Mouse (Mus musculus) urinary bladder, adult 2 months (tissue): ENCODE results near the gene Ddb1. TPM values are rescaled to one million over a fixed set of nuclear protein-coding genes. Genes with fewer than 3 reads are reported as not detected.

Source experiments
- DNase-seq: peaks from one replicate; pipeline ENCODE4 v3.0.0; 2022; ENCODE audit warnings: low spot score
- polyA plus RNA-seq: library from polyadenylated mRNA; depleted of rRNA; stranded (reverse); fragments of >200 nt; gene quantifications from 2 replicates; pipeline ENCODE4 v1.2.3, GENCODE M21; 2012; rRNA removed

Ddb1 gene
- polyA plus RNA-seq, 1 experiment = 149 TPM

DNA sequence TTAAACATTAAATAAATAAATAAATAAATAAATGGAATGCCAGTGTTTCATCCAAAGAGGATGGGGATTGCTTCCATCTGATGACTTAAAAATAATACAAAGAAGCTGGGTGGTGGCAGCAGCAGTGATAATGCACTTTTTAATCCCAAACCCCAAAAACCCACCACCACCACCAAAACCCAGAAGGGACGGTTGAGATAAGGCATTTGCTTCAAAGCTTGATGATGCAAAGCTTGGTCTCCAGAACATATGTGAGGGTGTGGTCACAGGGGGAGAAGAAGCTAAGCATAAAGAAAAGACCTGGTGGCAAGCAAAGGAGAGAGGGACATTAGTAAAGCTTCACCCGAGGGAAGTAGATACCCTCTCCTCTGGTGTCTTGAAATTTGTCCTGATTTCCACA is 56.8 kb downstream of the Ddb1 start:
- no peak for DNase-seq

DNA sequence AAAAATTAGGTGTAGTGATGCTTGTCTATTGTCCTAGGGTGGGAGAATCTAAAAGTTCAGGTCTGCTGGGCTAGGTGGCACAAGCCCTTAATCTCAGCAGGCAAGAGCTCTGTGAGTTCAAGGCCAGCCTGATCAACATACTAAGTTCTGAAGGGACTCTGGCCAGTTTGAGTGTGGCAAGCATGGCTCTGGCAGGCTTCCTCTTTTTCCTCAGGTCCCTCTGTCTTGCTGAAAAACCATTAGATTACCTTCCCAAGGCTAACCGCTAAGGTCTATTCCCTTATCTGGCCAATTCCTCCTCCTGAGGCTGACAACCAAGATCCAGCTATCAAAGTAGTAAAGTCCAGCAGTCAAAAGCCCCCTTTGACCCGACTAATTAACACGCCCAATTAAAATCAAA is 57.5 kb downstream of the Ddb1 start:
- no peak for DNase-seq

DNA sequence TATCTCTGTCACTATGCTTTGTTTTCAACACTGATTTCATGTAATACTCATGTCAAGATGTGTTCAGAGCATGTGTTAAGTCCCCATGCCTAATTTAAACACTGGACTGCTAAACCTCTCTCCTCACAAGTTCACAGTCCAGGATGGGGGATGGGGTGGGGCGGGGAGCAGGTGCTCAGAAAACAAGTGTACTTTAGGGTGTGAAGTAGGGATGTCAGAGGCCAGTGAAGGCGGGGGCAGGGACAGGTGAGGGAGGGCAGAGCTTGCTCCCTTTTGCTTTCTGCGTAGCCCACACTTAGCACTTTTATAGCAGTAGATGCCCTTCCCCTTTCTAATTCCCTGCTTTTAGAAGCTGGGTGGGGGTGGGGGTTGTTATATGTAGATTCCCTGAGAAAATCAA is 60.0 kb downstream of the Ddb1 start:
- no peak for DNase-seq

DNA sequence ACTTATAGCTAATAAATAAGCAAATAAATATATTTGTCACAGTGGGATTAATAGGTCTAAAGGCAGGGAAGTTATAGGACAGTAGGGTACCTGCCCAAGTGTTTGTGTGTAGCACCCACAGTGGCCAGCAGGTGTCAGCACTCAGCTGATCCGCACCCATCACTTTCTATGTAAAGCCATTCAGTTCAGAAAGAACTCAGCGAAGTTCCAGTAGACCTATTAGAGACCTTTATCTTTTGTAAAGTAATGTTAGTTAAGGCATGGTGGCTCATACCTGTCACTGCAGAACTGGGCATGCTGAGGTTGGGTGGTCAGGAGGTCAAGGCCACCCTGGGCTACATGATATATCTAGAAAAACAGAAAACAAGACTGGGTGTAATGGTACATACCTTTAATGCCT is 60.4 kb downstream of the Ddb1 start:
- DNase-seq = no peak

DNA sequence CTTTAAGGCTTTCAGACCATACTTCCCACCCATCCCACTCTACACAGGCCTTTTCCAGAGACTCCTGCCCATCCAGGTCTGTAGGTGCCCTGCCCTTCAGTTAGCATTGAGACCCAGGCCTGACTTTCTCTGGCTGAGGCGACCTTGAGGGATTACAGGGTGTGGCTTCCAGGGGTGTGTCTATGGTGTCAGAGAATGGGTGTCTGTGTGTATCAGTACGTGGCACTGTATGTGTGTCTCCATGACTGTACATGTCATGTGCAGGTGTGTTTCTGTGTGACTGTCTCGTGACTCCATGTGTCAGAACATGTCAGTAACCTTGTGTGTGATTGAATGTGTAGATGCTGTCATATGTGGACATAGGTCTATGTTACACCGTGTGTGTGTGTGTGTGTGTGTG is 66.2 kb downstream of the Ddb1 start:
- no peak for DNase-seq

DNA sequence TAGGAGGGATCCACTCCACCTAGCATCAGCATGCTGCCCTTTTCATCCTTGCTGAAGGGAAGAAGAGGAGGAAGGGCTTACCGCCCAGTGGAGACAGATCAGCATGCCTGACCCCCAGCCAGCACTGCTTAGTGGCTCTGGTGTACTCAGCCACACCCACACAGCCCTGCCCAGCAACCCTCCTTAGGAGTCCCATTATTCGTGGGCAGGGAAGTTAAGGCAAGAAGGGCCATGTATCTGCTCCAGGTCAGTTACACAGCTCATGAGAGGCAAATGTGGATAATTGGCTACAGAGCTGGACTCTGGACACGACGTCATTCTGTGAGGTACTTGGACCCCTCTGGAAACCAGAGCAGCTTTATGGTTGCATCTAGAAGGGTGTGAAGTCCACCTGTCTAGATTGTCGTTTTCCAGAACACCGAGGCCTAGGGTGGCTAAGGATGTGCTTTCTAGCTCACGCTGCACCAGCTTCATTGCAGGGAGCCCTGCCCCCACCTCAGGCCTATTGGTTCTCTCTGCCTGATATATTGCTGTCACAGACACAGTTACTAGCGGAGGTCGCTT is 66.8 kb downstream of the Ddb1 start:
- DNase-seq = no peak

DNA sequence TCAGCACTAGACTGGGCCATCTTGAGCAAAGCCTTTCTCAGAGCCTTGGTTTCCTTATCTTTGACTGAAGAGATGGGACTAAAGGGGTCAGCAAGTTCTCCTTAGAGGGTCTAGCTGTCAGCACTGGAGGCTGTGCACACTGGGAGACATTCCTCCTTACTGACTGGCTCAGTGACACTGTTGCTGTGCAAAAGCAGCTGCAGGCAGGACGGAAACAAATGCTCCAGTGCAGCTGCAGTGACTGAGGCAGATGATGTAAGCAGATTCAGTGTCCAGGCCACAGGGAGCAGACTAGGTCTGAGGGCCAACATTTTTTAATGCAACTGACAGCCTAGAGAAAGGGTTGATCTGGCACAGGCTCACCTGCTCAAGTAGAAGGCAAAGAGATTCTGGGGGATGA is 68.1 kb downstream of the Ddb1 start:
- DNase-seq = no peak

DNA sequence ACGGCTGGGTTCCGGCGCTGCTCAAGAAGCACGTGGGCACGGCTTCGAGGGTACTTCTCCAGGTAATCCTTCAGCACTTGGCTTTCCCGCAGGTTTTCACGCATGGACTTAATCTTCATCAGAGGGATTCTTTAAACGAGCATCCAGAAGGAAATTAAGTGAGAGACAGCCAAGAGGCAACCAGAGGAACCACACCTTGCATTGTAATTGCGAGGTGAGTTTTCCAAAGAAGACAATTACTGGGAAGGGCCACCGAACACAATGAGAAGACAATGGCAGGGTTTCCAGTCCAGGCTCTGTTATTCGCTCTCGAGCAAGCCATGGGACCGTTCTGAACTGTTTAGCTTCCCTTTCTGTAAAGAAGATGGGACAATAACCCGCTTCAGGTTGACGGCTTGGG is 71.5 kb downstream of the Ddb1 start:
- DNase-seq = no peak

DNA sequence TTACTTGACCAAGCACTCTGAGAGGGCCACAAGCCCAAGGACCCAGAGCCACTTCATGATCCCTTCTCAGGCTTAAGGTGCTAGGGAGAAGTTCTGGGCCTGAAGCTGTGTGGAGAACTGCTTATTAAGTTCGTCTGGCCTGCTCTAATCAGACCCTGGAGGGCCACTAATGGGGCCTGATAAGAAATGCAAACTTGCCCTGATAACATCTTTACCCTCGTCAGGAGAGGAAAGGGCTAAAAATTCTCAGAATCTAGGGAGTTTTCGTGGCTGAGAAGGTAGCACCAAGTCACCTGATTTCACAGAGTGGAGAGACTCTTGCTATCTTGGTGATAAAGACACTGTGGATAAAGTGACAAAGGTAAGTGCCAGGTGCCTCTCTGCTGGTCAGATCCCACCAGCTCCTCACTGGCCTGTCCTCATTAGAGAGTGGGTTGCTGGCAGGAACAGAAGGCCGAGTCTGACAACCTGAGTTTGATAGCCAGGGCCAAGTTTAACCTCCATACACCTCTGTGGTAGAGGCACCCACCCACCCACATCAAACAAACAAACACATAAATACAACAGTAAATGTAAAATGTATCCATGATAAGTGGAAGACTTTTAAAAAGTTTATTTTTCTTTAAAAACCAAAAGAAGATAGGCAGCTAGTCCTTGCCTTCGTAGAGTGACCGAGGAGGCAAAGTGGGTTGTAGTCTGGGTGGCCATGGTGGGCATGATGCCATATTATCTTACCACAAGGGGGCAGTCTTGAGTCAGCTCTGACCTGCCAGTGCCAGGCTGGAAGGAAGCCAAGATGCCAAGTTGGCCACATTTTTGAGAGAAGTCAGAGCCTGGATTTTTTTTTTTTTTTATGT is 73.0 kb downstream of the Ddb1 start, which contains the start of gene Pga5:
Pga5 (minus strand) TSS at position 157 of the 857 bp plus-strand sequence.
- DNase-seq = peak; percentile 58

DNA sequence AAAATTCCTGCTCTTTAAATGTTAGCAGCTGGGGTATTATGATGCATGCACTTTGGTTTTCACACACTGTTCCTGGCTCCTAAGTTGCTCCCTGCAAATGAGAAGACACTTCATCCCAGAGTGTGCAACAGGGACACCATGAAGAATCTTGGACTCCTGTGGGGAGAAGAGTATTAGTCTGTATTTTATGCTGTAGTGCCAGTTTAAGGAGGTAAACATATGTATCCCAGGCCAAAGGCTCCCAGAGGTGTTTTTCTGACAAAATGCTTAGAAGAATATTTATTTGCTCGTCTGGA is 73.6 kb downstream of the Ddb1 start:
- no peak for DNase-seq

Other genes starting within 250 kb of the Ddb1 start
- gene Syt7, start 216.2 kb upstream of the Ddb1 start, polyA plus RNA-seq = 1.2 TPM in 2 replicates
- gene Lrrc10b, start 147.9 kb upstream of the Ddb1 start, polyA plus RNA-seq = 2.9 and 3.3 TPM in 2 replicates
- 0.26 and 0.44 TPM in 2 replicates for gene Ppp1r32, start 122.4 kb upstream of the Ddb1 start, polyA plus RNA-seq
- 61.3 and 68.7 TPM in 2 replicates for gene Cpsf7, start 80.1 kb upstream of the Ddb1 start, polyA plus RNA-seq
- gene Sdhaf2, start 79.2 kb upstream of the Ddb1 start, polyA plus RNA-seq = 50.8 and 52.0 TPM in 2 replicates
- 25.0 and 35.7 TPM in 2 replicates for gene Tmem216, start 49.1 kb upstream of the Ddb1 start, polyA plus RNA-seq
- 30.8 and 35.8 TPM in 2 replicates for gene Cyb561a3, start 28.2 kb upstream of the Ddb1 start, polyA plus RNA-seq
- gene Tmem138, start 28.0 kb upstream of the Ddb1 start, polyA plus RNA-seq = 15.8 and 19.2 TPM in 2 replicates
- 11.1 and 11.9 TPM in 2 replicates for gene Tkfc, start 327 bp downstream of the Ddb1 start, polyA plus RNA-seq
- 0.07 and 0.12 TPM in 2 replicates for gene Vwce, start 28.9 kb downstream of the Ddb1 start, polyA plus RNA-seq
- gene Pga5, start 72.7 kb downstream of the Ddb1 start, polyA plus RNA-seq = 0.08 TPM in 1 of 2 replicates, not detected in the other
- 14.5 and 17.5 TPM in 2 replicates for gene Vps37c, start 83.4 kb downstream of the Ddb1 start, polyA plus RNA-seq
- 0.50 and 0.65 TPM in 2 replicates for gene Cd5, start 133.7 kb downstream of the Ddb1 start, polyA plus RNA-seq
- gene Cd6, start 224.7 kb downstream of the Ddb1 start, polyA plus RNA-seq = 0.39 and 0.50 TPM in 2 replicates
- 0.99 and 1.7 TPM in 2 replicates for gene Slc15a3, start 234.4 kb downstream of the Ddb1 start, polyA plus RNA-seq